Mouse (Mus musculus): ENCODE data around the gene Ttc30a2. TPM values are rescaled to one million over a fixed set of nuclear protein-coding genes. Genes with fewer than 3 reads are reported as not detected.
"Not testable (repeated sequence)": the region's sequence is repeated elsewhere in the genome, so short reads cannot be mapped to it uniquely, and the experiment has no call there.

Gene Ttc30a2
- polyA plus RNA-seq (2016; fragmentation: Nextera tagmentation; extraction: Ambion mirVana), result 0.39 and 0.58 TPM in 2 replicates

- WGBS, result 20% methylated on average over 23 of the region's 24 CpGs
- H3K4me3 ChIP-seq, result peak within 1 kb of the TSS; percentile 23; the same call in 1 of the 2 replicates
- H3K36me3 ChIP-seq; H3K27me3 ChIP-seq (ENCODE audit: low read depth, poor library complexity, severe bottlenecking); H3K27ac ChIP-seq (replicated peaks); DNase-seq (ENCODE audit: low spot score); H3K9me3 ChIP-seq (replicated peaks); H3K4me1 ChIP-seq: not testable (repeated sequence)
These were observed at the start of gene Ttc30a2 for GRCm38 (mm10) chr2:75977752-75978368. Gene Ttc30a2 (minus strand): TSS chr2:75978170.

GRCm38 (mm10) chr2:76016890-76017289, 38.9 kb upstream of the Ttc30a2 start:
- H3K4me3 ChIP-seq, result no peak overlapping the region
- H3K27ac ChIP-seq (replicated peaks), result peak overlapping the region; percentile 62
- peaks cover 34% of the 10 kb centered on the region for H3K4me1 ChIP-seq
- no peaks in the 10 kb centered on the region for H3K9me3 ChIP-seq (replicated peaks)
- H3K27me3 ChIP-seq (ENCODE audit: low read depth, poor library complexity, severe bottlenecking), result no peaks in the 10 kb centered on the region; the same call in 1 of the 2 replicates
- 5% methylated on average over 7 of the region's 7 CpGs for WGBS
- DNase-seq (ENCODE audit: low spot score), result peak; percentile 54
- no peaks in the 10 kb centered on the region for H3K36me3 ChIP-seq

- Histone ChIP-seq H3K27me3 (ENCODE audit: low read depth, poor library complexity, severe bottlenecking) (no peaks in the 10 kb centered on the region; the same call in 1 of the 2 replicates), H3K27ac (replicated peaks) (0 out of 2 replicates have a peak overlapping the region, but pooled peaks have one; percentile 6), H3K4me3 (no peak overlapping the region), H3K9me3 (replicated peaks) (no peaks in the 10 kb centered on the region), H3K4me1 (peaks cover 35% of the 10 kb centered on the region), H3K36me3 (no peaks in the 10 kb centered on the region)
- no peak for DNase-seq (ENCODE audit: low spot score)
- 84% methylated on average over 8 of the region's 8 CpGs for WGBS
These were observed 38.2 kb upstream of the Ttc30a2 start for GRCm38 (mm10) chr2:76016136-76016535.

- Histone ChIP-seq H3K4me3 (no peak overlapping the region), H3K36me3 (no peaks in the 10 kb centered on the region), H3K27me3 (ENCODE audit: low read depth, poor library complexity, severe bottlenecking) (no peaks in the 10 kb centered on the region; the same call in 1 of the 2 replicates), H3K4me1 (peaks cover 39% of the 10 kb centered on the region), H3K27ac (replicated peaks) (no peak overlapping the region), H3K9me3 (replicated peaks) (no peaks in the 10 kb centered on the region)
- WGBS, result 91% methylated on average over 7 of the region's 7 CpGs
- DNase-seq (ENCODE audit: low spot score), result no peak
These were observed 37.5 kb upstream of the Ttc30a2 start for GRCm38 (mm10) chr2:76015460-76015859.

GRCm38 (mm10) chr2:76014659-76015058, 36.7 kb upstream of the Ttc30a2 start:
- WGBS, result 89% methylated on average over 3 of the region's 3 CpGs

GRCm38 (mm10) chr2:76006194-76006593, 28.2 kb upstream of the Ttc30a2 start:
- Histone ChIP-seq H3K27me3 (ENCODE audit: low read depth, poor library complexity, severe bottlenecking) (no peaks in the 10 kb centered on the region), H3K9me3 (replicated peaks) (no peaks in the 10 kb centered on the region)
- WGBS, result 14% methylated on average over 4 of the region's 4 CpGs

More at GRCm38 (mm10) chr2:76014659-76015058, 36.7 kb upstream of the Ttc30a2 start:
- H3K27ac ChIP-seq (replicated peaks), result no peak overlapping the region
- no peak overlapping the region for H3K4me3 ChIP-seq
- H3K36me3 ChIP-seq, result no peaks in the 10 kb centered on the region
- peaks cover 39% of the 10 kb centered on the region for H3K4me1 ChIP-seq
- no peak for DNase-seq (ENCODE audit: low spot score)
- H3K27me3 ChIP-seq (ENCODE audit: low read depth, poor library complexity, severe bottlenecking), result no peaks in the 10 kb centered on the region; the same call in 1 of the 2 replicates
- no peaks in the 10 kb centered on the region for H3K9me3 ChIP-seq (replicated peaks)

GRCm38 (mm10) chr2:76002899-76003298, 24.9 kb upstream of the Ttc30a2 start:
- Histone ChIP-seq H3K4me1 (peaks cover 41% of the 10 kb centered on the region), H3K27me3 (ENCODE audit: low read depth, poor library complexity, severe bottlenecking) (no peaks in the 10 kb centered on the region), H3K27ac (replicated peaks) (no peak overlapping the region), H3K4me3 (no peak overlapping the region), H3K9me3 (replicated peaks) (no peaks in the 10 kb centered on the region), H3K36me3 (no peaks in the 10 kb centered on the region)
- WGBS, result 88% methylated on average over 9 of the region's 9 CpGs
- DNase-seq (ENCODE audit: low spot score), result no peak

More at GRCm38 (mm10) chr2:76006194-76006593, 28.2 kb upstream of the Ttc30a2 start:
- peaks cover 17% of the 10 kb centered on the region for H3K4me1 ChIP-seq
- no peak overlapping the region for H3K4me3 ChIP-seq
- no peaks in the 10 kb centered on the region for H3K36me3 ChIP-seq
- DNase-seq (ENCODE audit: low spot score), result no peak
- H3K27ac ChIP-seq (replicated peaks), result peak overlapping the region; percentile 59; the same call in 1 of the 2 replicates

GRCm38 (mm10) chr2:76001392-76001791, 23.4 kb upstream of the Ttc30a2 start:
- H3K27me3 ChIP-seq (ENCODE audit: low read depth, poor library complexity, severe bottlenecking), result no peaks in the 10 kb centered on the region
- 40% methylated on average over 8 of the region's 8 CpGs for WGBS
- H3K36me3 ChIP-seq, result no peaks in the 10 kb centered on the region
- peaks cover 42% of the 10 kb centered on the region for H3K4me1 ChIP-seq
- H3K27ac ChIP-seq (replicated peaks), result no peak overlapping the region
- peak; percentile 54 for DNase-seq (ENCODE audit: low spot score)
- H3K4me3 ChIP-seq, result no peak overlapping the region
- no peaks in the 10 kb centered on the region for H3K9me3 ChIP-seq (replicated peaks)

GRCm38 (mm10) chr2:75999636-76000035, 21.7 kb upstream of the Ttc30a2 start:
- WGBS, result 53% methylated on average over 12 of the region's 12 CpGs
- Histone ChIP-seq H3K27me3 (ENCODE audit: low read depth, poor library complexity, severe bottlenecking) (no peaks in the 10 kb centered on the region; the same call in 1 of the 2 replicates), H3K4me1 (peaks cover 34% of the 10 kb centered on the region)

GRCm38 (mm10) chr2:75998692-75999091, 20.7 kb upstream of the Ttc30a2 start:
- 60% methylated on average over 8 of the region's 8 CpGs for WGBS
- H3K4me3 ChIP-seq, result no peak overlapping the region
- no peaks in the 10 kb centered on the region; the same call in 1 of the 2 replicates for H3K27me3 ChIP-seq (ENCODE audit: low read depth, poor library complexity, severe bottlenecking)
- no peak for DNase-seq (ENCODE audit: low spot score)
- peak overlapping the region; percentile 13 for H3K27ac ChIP-seq (replicated peaks)
- no peaks in the 10 kb centered on the region for H3K36me3 ChIP-seq
- peaks cover 34% of the 10 kb centered on the region for H3K4me1 ChIP-seq
- H3K9me3 ChIP-seq (replicated peaks), result no peaks in the 10 kb centered on the region

More at GRCm38 (mm10) chr2:75999636-76000035, 21.7 kb upstream of the Ttc30a2 start:
- DNase-seq (ENCODE audit: low spot score), result no peak
- Histone ChIP-seq H3K36me3 (no peaks in the 10 kb centered on the region), H3K9me3 (replicated peaks) (no peaks in the 10 kb centered on the region), H3K27ac (replicated peaks) (peak overlapping the region; percentile 69), H3K4me3 (no peak overlapping the region)

- no peak overlapping the region for H3K4me3 ChIP-seq
- H3K36me3 ChIP-seq, result no peaks in the 10 kb centered on the region
- peaks cover 39% of the 10 kb centered on the region for H3K4me1 ChIP-seq
- peak overlapping the region; percentile 13 for H3K27ac ChIP-seq (replicated peaks)
- no peaks in the 10 kb centered on the region; the same call in 1 of the 2 replicates for H3K27me3 ChIP-seq (ENCODE audit: low read depth, poor library complexity, severe bottlenecking)
- no peaks in the 10 kb centered on the region for H3K9me3 ChIP-seq (replicated peaks)
- DNase-seq (ENCODE audit: low spot score), result no peak
- 69% methylated on average over 12 of the region's 12 CpGs for WGBS
These were observed 19.8 kb upstream of the Ttc30a2 start for GRCm38 (mm10) chr2:75997726-75998125.

GRCm38 (mm10) chr2:75994841-75995240, 16.9 kb upstream of the Ttc30a2 start:
- no peak overlapping the region for H3K4me3 ChIP-seq
- H3K27me3 ChIP-seq (ENCODE audit: low read depth, poor library complexity, severe bottlenecking), result no peaks in the 10 kb centered on the region; the same call in 1 of the 2 replicates
- no peak overlapping the region for H3K27ac ChIP-seq (replicated peaks)
- peaks cover 47% of the 10 kb centered on the region for H3K4me1 ChIP-seq
- no peak for DNase-seq (ENCODE audit: low spot score)
- no peaks in the 10 kb centered on the region for H3K9me3 ChIP-seq (replicated peaks)
- WGBS, result 95% methylated on average over 11 of the region's 11 CpGs
- H3K36me3 ChIP-seq, result no peaks in the 10 kb centered on the region

- no peaks in the 10 kb centered on the region; the same call in 1 of the 2 replicates for H3K27me3 ChIP-seq (ENCODE audit: low read depth, poor library complexity, severe bottlenecking)
- WGBS, result 67% methylated on average over 6 of the region's 6 CpGs
- DNase-seq (ENCODE audit: low spot score), result no peak
These were observed 13.7 kb upstream of the Ttc30a2 start for GRCm38 (mm10) chr2:75991581-75992205.

More at GRCm38 (mm10) chr2:75991581-75992205, 13.7 kb upstream of the Ttc30a2 start:
- Histone ChIP-seq H3K9me3 (replicated peaks) (no peaks in the 10 kb centered on the region), H3K36me3 (no peaks in the 10 kb centered on the region), H3K27ac (replicated peaks) (peak overlapping the region; percentile 68), H3K4me3 (no peak overlapping the region), H3K4me1 (peaks cover 37% of the 10 kb centered on the region)
